Mouse (Mus musculus): Measurements from ENCODE around the gene Gm10778. TPM values are rescaled to one million over a fixed set of nuclear protein-coding genes. Genes with fewer than 3 reads are reported as not detected.
"Not testable (repeated sequence)": the region's sequence is repeated elsewhere in the genome, so short reads cannot be mapped to it uniquely, and the experiment has no call there.

Gm10778 gene
- 1.7 and 2.6 TPM in 2 replicates for polyA plus RNA-seq (2015; fragmentation: Nextera tagmentation; extraction: Ambion mirVana)

- peak within 1 kb of the TSS; percentile 76 for H3K4me2 ChIP-seq
- H3K36me3 ChIP-seq, result peaks cover 13% of the 10 kb centered on the region
- peak; percentile 88 for DNase-seq
- peak within 1 kb of the TSS; percentile 72 for H3K27ac ChIP-seq
- not testable (repeated sequence) for H3K27me3 ChIP-seq; H3K9me3 ChIP-seq (replicated peaks)
- WGBS (ENCODE audit: insufficient replicate concordance), result 2% methylated on average over 29 of the region's 52 CpGs
- H3K9ac ChIP-seq, result peak within 1 kb of the TSS; percentile 79
- ATAC-seq (ENCODE audit: low read depth), result peak; percentile 96
- H3K4me3 ChIP-seq (replicated peaks), result peak within 1 kb of the TSS; percentile 67
- peaks cover 29% of the 10 kb centered on the region for H3K4me1 ChIP-seq (replicated peaks)
These were observed at the start of gene Gm10778 for GRCm38 (mm10) chr10:81648803-81649775. Gm10778 (plus strand) TSS chr10:81649059.

- no peak overlapping the region for H3K4me3 ChIP-seq (replicated peaks)
- H3K9me3 ChIP-seq (replicated peaks), result no peaks in the 10 kb centered on the region
- H3K9ac ChIP-seq, result no peak overlapping the region
- peaks cover 48% of the 10 kb centered on the region for H3K27me3 ChIP-seq
- ATAC-seq (ENCODE audit: low read depth) (no peak), DNase-seq (no peak)
- WGBS (ENCODE audit: insufficient replicate concordance), result 64% methylated on average over 5 of the region's 5 CpGs
- H3K4me2 ChIP-seq, result no peak overlapping the region
- H3K36me3 ChIP-seq, result no peaks in the 10 kb centered on the region
- H3K27ac ChIP-seq, result no peak overlapping the region
- H3K4me1 ChIP-seq (replicated peaks), result peaks cover 89% of the 10 kb centered on the region
These were observed 49.2 kb upstream of the Gm10778 start for GRCm38 (mm10) chr10:81599630-81600029.

- 30% methylated on average over 10 of the region's 10 CpGs for WGBS (ENCODE audit: insufficient replicate concordance)
- peaks cover 92% of the 10 kb centered on the region for H3K4me1 ChIP-seq (replicated peaks)
- peaks cover 44% of the 10 kb centered on the region for H3K27me3 ChIP-seq
- H3K27ac ChIP-seq, result peak overlapping the region; percentile 39
- no peaks in the 10 kb centered on the region for H3K9me3 ChIP-seq (replicated peaks)
- H3K9ac ChIP-seq, result no peak overlapping the region
- no peaks in the 10 kb centered on the region for H3K36me3 ChIP-seq
- peak overlapping the region; percentile 42; the same call in 1 of the 2 replicates for H3K4me3 ChIP-seq (replicated peaks)
- DNase-seq (no peak), ATAC-seq (ENCODE audit: low read depth) (no peak)
- peak overlapping the region; percentile 73 for H3K4me2 ChIP-seq
These were observed 48.8 kb upstream of the Gm10778 start for GRCm38 (mm10) chr10:81600096-81600495.

- DNase-seq (peak; percentile 92), ATAC-seq (ENCODE audit: low read depth) (peak; percentile 85)
- Histone ChIP-seq H3K4me2 (peak within 1 kb of the TSS; percentile 73), H3K27ac (peak within 1 kb of the TSS; percentile 39), H3K4me3 (replicated peaks) (peak within 1 kb of the TSS; percentile 42), H3K9ac (peak within 1 kb of the TSS; percentile 40), H3K27me3 (peaks cover 37% of the 10 kb centered on the region), H3K9me3 (replicated peaks) (no peaks in the 10 kb centered on the region), H3K36me3 (no peaks in the 10 kb centered on the region), H3K4me1 (replicated peaks) (peaks cover 92% of the 10 kb centered on the region)
- under 1% methylated on average over 28 of the region's 28 CpGs for WGBS (ENCODE audit: insufficient replicate concordance)
These were observed 48.1 kb upstream of the Gm10778 start, which contains the start of gene Tle6 for GRCm38 (mm10) chr10:81600738-81601203. Tle6 (minus strand) TSS chr10:81601073.

- H3K27ac ChIP-seq, result 0 out of 2 replicates have a peak overlapping the region, but pooled peaks have one; percentile 21
- peak overlapping the region; percentile 42 for H3K4me3 ChIP-seq (replicated peaks)
- ATAC-seq (ENCODE audit: low read depth) (no peak), DNase-seq (no peak)
- WGBS (ENCODE audit: insufficient replicate concordance), result 33% methylated on average over 7 of the region's 7 CpGs
- H3K36me3 ChIP-seq, result no peaks in the 10 kb centered on the region
- H3K9ac ChIP-seq, result peak overlapping the region; percentile 37
- peak overlapping the region; percentile 73 for H3K4me2 ChIP-seq
- no peaks in the 10 kb centered on the region for H3K9me3 ChIP-seq (replicated peaks)
- H3K4me1 ChIP-seq (replicated peaks), result peaks cover 88% of the 10 kb centered on the region
- H3K27me3 ChIP-seq, result peaks cover 30% of the 10 kb centered on the region
These were observed 47.4 kb upstream of the Gm10778 start for GRCm38 (mm10) chr10:81601396-81601905.

GRCm38 (mm10) chr10:81602741-81603151 lies 46.1 kb upstream of the Gm10778 start:
- DNase-seq (peak; percentile 31), ATAC-seq (ENCODE audit: low read depth) (no peak)
- no peak overlapping the region for H3K4me2 ChIP-seq
- no peak overlapping the region for H3K4me3 ChIP-seq (replicated peaks)
- no peaks in the 10 kb centered on the region for H3K9me3 ChIP-seq (replicated peaks)
- H3K27me3 ChIP-seq, result peaks cover 18% of the 10 kb centered on the region
- 0 out of 2 replicates have a peak, but pooled peaks cover under 1% of the 10 kb centered on the region for H3K36me3 ChIP-seq
- 22% methylated on average over 4 of the region's 4 CpGs for WGBS (ENCODE audit: insufficient replicate concordance)
- H3K9ac ChIP-seq, result no peak overlapping the region
- H3K4me1 ChIP-seq (replicated peaks), result peaks cover 82% of the 10 kb centered on the region
- 0 out of 2 replicates have a peak overlapping the region, but pooled peaks have one; percentile 29 for H3K27ac ChIP-seq

GRCm38 (mm10) chr10:81604019-81604967 lies 44.6 kb upstream of the Gm10778 start:
- Histone ChIP-seq H3K4me1 (replicated peaks) (peaks cover 66% of the 10 kb centered on the region), H3K4me3 (replicated peaks) (peak overlapping the region; percentile 73), H3K9ac (peak overlapping the region; percentile 68), H3K27me3 (peaks cover 8% of the 10 kb centered on the region; the same call in 1 of the 2 replicates), H3K9me3 (replicated peaks) (no peaks in the 10 kb centered on the region), H3K27ac (peak overlapping the region; percentile 96; the same call in 1 of the 2 replicates), H3K36me3 (0 out of 2 replicates have a peak, but pooled peaks cover 12% of the 10 kb centered on the region), H3K4me2 (peak overlapping the region; percentile 86)
- 47% methylated on average over 12 of the region's 12 CpGs for WGBS (ENCODE audit: insufficient replicate concordance)
- DNase-seq, result no peak
- ATAC-seq (ENCODE audit: low read depth), result no peak

GRCm38 (mm10) chr10:81604968-81605665 lies 43.7 kb upstream of the Gm10778 start:
- Histone ChIP-seq H3K27ac (peak overlapping the region; percentile 96), H3K4me1 (replicated peaks) (peaks cover 59% of the 10 kb centered on the region), H3K27me3 (no peaks in the 10 kb centered on the region; the same call in 1 of the 2 replicates), H3K9me3 (replicated peaks) (no peaks in the 10 kb centered on the region), H3K4me3 (replicated peaks) (peak overlapping the region; percentile 73), H3K9ac (peak overlapping the region; percentile 68), H3K4me2 (peak overlapping the region; percentile 86), H3K36me3 (0 out of 2 replicates have a peak, but pooled peaks cover 14% of the 10 kb centered on the region)
- ATAC-seq (ENCODE audit: low read depth) (peak; percentile 19; the same call in 1 of the 2 replicates), DNase-seq (peak; percentile 77)
- 7% methylated on average over 29 of the region's 29 CpGs for WGBS (ENCODE audit: insufficient replicate concordance)

GRCm38 (mm10) chr10:81605666-81605973 lies 43.2 kb upstream of the Gm10778 start:
- H3K4me3 ChIP-seq (replicated peaks), result peak overlapping the region; percentile 73
- H3K9me3 ChIP-seq (replicated peaks), result no peaks in the 10 kb centered on the region
- H3K4me2 ChIP-seq, result peak overlapping the region; percentile 86
- peak overlapping the region; percentile 68 for H3K9ac ChIP-seq
- H3K27ac ChIP-seq, result peak overlapping the region; percentile 96
- peak; percentile 9; the same call in 1 of the 2 replicates for ATAC-seq (ENCODE audit: low read depth)
- 0 out of 2 replicates have a peak, but pooled peaks cover 14% of the 10 kb centered on the region for H3K36me3 ChIP-seq
- no peak for DNase-seq
- WGBS (ENCODE audit: insufficient replicate concordance), result 2% methylated on average over 14 of the region's 14 CpGs
- H3K27me3 ChIP-seq, result no peaks in the 10 kb centered on the region
- H3K4me1 ChIP-seq (replicated peaks), result peaks cover 53% of the 10 kb centered on the region

All from liver, embryonic 13.5 days (tissue).